Mouse (Mus musculus) myocyte (in vitro differentiated cells): Measurements from ENCODE around the gene Hist4h4.

Source experiments
- CEBPB ChIP-seq: IDR thresholded peaks from 2 replicates; pipeline ENCODE4 v1.6.1; 2011; ENCODE audit warnings: mild to moderate bottlenecking, moderate library complexity; ENCODE audit not compliant: poor library complexity, insufficient read depth, severe bottlenecking
- E2F4 ChIP-seq: IDR thresholded peaks from one replicate; pipeline ENCODE4 v1.6.1; 2011; ENCODE audit warnings: mild to moderate bottlenecking, control low read depth, moderate library complexity; ENCODE audit not compliant: insufficient read depth
- MAX ChIP-seq: IDR thresholded peaks from one replicate; pipeline ENCODE4 v1.6.1; 2011; ENCODE audit warnings: low read depth, mild to moderate bottlenecking, control low read depth
- MYOD1 ChIP-seq, 3 experiments: IDR thresholded peaks; one replicate each; pipeline ENCODE4 v1.6.1; 2011; ENCODE audit warnings: control low read depth in 2 of 3, low read depth in 2 of 3, mild to moderate bottlenecking in 2 of 3, moderate library complexity in 1 of 3; ENCODE audit not compliant: insufficient read length in 2 of 3, control insufficient read depth in 1 of 3
- MYOG ChIP-seq, 3 experiments: IDR thresholded peaks; one replicate each; pipeline ENCODE4 v1.6.1; 2011; ENCODE audit warnings: control low read depth in 2 of 3, low read depth in 2 of 3, mild to moderate bottlenecking in 2 of 3; ENCODE audit not compliant: insufficient read length in 2 of 3, control insufficient read depth in 1 of 3, insufficient read depth in 1 of 3
- POLR2A ChIP-seq: IDR thresholded peaks from one replicate; pipeline ENCODE4 v1.6.1; 2011; ENCODE audit warnings: low read depth, mild to moderate bottlenecking, control low read depth, moderate library complexity; ENCODE audit not compliant: insufficient read length
- POLR2AphosphoS2 ChIP-seq: IDR thresholded peaks from one replicate; pipeline ENCODE4 v1.6.1; 2011; ENCODE audit warnings: low read depth, control low read depth; ENCODE audit not compliant: insufficient read length
- TCF12 ChIP-seq: IDR thresholded peaks from one replicate; pipeline ENCODE4 v1.6.1; 2011; ENCODE audit warnings: mild to moderate bottlenecking, control low read depth; ENCODE audit not compliant: poor library complexity, insufficient read depth, severe bottlenecking
- TCF3 ChIP-seq: IDR thresholded peaks from one replicate; pipeline ENCODE4 v1.6.1; 2011; ENCODE audit warnings: low read depth, control low read depth; ENCODE audit not compliant: insufficient read length

GRCm38 (mm10) chr6:136816826-136817225, 12.6 kb upstream of the Hist4h4 start:
- TF ChIP-seq POLR2A = no peak
- TF ChIP-seq TCF12 = no peak
- TF ChIP-seq POLR2AphosphoS2 = no peak
- TF ChIP-seq MAX = no peak
- TF ChIP-seq MYOG (IDR thresholded peaks at IDR 0.05; ENCODE audit: control insufficient read depth in 1 of 3, insufficient read depth in 1 of 3, insufficient read length in 2 of 3, low read depth in 2 of 3) = no peak
- TF ChIP-seq TCF3 = no peak
- no peak for TF ChIP-seq CEBPB
- TF ChIP-seq MYOD1 (IDR thresholded peaks at IDR 0.05; ENCODE audit: control insufficient read depth in 1 of 3, insufficient read length in 2 of 3, low read depth in 2 of 3) = no peak
- no peak for TF ChIP-seq E2F4
